Mouse (Mus musculus) midbrain, embryonic 13.5 days (tissue): ENCODE data around the gene Fscn3. TPM values are rescaled to one million over a fixed set of nuclear protein-coding genes. Genes with fewer than 3 reads are reported as not detected.
A peak's percentile ranks its signal among the peaks of the same experiment; 100 is the strongest.

Source experiments
- ATAC-seq: fragments of 200-750 bp; cut with Nextera tagmentation; 2 replicates; pipeline ENCODE4 v1.8.0; 2017; ENCODE audit warnings: mild to moderate bottlenecking, moderate TSS enrichment, moderate library complexity
- H3K27ac ChIP-seq: fragments of 300-500 bp; sonication (generic); 2 replicates; pipeline ENCODE4 v1.5.1; 2015; ENCODE audit warnings: inconsistent platforms, mild to moderate bottlenecking, moderate library complexity
- H3K27me3 ChIP-seq: fragments of 300-500 bp; sonication (generic); 2 replicates; pipeline ENCODE4 v1.6.1; 2015; ENCODE audit warnings: mild to moderate bottlenecking, inconsistent platforms
- H3K36me3 ChIP-seq: fragments of 300-500 bp; sonication (generic); 2 replicates; pipeline ENCODE4 v1.6.1; 2015; ENCODE audit warnings: mild to moderate bottlenecking, inconsistent platforms
- H3K4me1 ChIP-seq: fragments of 300-500 bp; sonication (generic); replicated peaks from 2 replicates; pipeline ENCODE4 v1.6.1; 2015; ENCODE audit warnings: inconsistent platforms
- H3K4me2 ChIP-seq: fragments of 300-500 bp; sonication (generic); replicated peaks from 2 replicates; pipeline ENCODE4 v1.6.1; 2015; ENCODE audit warnings: moderate library complexity, mild to moderate bottlenecking, inconsistent platforms
- H3K4me3 ChIP-seq: fragments of 300-500 bp; sonication (generic); replicated peaks from 2 replicates; pipeline ENCODE4 v1.5.1; 2015; ENCODE audit warnings: mild to moderate bottlenecking, inconsistent platforms
- H3K9ac ChIP-seq: fragments of 300-500 bp; sonication (generic); replicated peaks from 2 replicates; pipeline ENCODE4 v1.6.1; 2015; ENCODE audit warnings: mild to moderate bottlenecking, inconsistent platforms
- H3K9me3 ChIP-seq: fragments of 300-500 bp; sonication (generic); 2 replicates; pipeline ENCODE4 v1.6.1; 2016; ENCODE audit warnings: mild to moderate bottlenecking, inconsistent platforms
- WGBS: fragments of 180-500 bp; shearing (Covaris S2); methylation state at CpG from one replicate; pipeline ENCODE4 v1.1.7; 2015; 5-methylcytosine and 5-hydroxymethylcytosine counted together
- polyA plus RNA-seq: library from polyadenylated mRNA; unstranded; fragments of >200 nt; fragmentation: Nextera tagmentation; extraction: Ambion mirVana; gene quantifications from 2 replicates; pipeline ENCODE4 v1.2.1, GENCODE M21; 2015

Gene Fscn3
- polyA plus RNA-seq, 1 experiment from 2014 or later = 0.16 TPM

GRCm38 (mm10) chr6:28474211-28474610, 46.6 kb downstream of the Fscn3 start:
- ATAC-seq = no peak
- WGBS = 89% methylated on average over 4 of the region's 4 CpGs
- Histone ChIP-seq H3K27me3 (no peaks in the 10 kb centered on the region), H3K9ac (no peak overlapping the region), H3K27ac (no peak overlapping the region), H3K4me2 (no peak overlapping the region), H3K4me1 (peaks cover 3% of the 10 kb centered on the region), H3K4me3 (no peak overlapping the region), H3K36me3 (no peaks in the 10 kb centered on the region), H3K9me3 (no peaks in the 10 kb centered on the region)

DNA sequence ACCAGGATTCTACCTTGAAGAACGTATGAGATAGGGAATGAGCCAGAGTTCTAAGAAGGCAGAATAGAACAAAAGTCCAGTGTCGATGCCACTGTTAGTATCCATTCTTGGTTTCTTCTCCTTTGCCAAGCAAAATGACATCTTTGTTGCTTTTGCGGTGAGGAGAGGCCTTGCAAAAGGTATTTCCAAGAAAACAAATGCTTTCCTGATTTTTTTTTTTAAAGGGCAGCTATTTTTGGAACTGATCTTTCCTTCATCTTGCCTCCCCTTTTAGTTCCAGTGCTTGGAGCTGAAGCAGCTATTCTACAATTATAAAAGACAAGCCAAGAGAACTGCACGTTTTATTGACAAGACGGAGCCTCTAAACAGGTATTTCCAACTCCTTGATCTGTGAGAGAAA, 47.2 kb downstream of the Fscn3 start, which contains the start of gene Snd1:
Snd1 (plus strand) TSS at position 301 of the 400 bp plus-strand sequence.
- Histone ChIP-seq H3K27me3 (no peaks in the 10 kb centered on the region), H3K9ac (no peak within 1 kb of the TSS), H3K36me3 (no peaks in the 10 kb centered on the region), H3K27ac (no peak within 1 kb of the TSS), H3K9me3 (no peaks in the 10 kb centered on the region), H3K4me1 (peaks cover 6% of the 10 kb centered on the region), H3K4me2 (no peak within 1 kb of the TSS), H3K4me3 (no peak within 1 kb of the TSS)
- ATAC-seq = no peak
- 85% methylated on average over 5 of the region's 5 CpGs for WGBS

DNA sequence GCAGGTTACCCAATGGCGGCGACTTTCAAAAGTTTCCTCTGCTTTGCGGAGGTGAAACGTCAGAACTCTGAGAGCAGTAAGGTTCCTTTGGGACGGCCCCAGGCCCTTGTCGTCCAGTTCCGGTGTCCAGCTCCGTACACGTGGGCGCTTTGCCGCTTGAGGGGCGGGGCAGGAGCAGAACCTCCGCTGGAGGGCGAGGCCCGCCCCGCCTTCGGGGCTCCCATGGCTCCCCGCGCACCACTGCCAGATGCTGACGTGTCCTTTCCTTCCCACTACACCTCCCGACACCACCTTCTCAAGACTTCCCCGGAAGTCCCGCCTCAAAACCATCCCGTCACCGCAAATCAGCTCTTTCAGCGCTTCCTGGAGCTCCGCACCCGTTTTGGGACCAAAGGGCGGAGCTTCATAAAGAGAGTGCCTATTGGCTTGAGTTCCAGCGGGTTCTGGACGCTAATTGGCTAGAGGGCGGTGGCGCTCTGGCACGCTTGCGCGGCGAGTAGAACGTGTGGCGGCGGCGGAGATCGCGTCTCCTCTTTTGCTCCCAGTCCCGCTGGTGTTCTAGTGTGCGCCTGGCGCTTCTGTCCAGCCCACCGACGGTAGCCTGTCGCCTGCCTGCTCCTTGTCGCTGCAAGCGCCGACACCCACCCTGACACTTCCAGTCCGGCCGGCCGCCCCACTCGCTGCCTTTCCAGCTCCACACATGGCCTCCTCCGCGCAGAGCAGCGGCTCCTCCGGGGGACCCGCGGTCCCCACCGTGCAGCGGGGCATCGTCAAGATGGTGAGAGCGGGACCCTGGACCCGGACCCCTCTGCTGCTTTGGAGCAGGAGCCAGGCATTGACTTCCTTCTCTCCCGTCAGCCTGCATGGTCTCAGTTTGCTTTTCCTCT, 52.5 kb downstream of the Fscn3 start:
- Histone ChIP-seq H3K4me1 (peaks cover 39% of the 10 kb centered on the region), H3K9ac (peak overlapping the region; percentile 87), H3K9me3 (no peaks in the 10 kb centered on the region), H3K27ac (peak overlapping the region; percentile 77), H3K27me3 (no peaks in the 10 kb centered on the region), H3K4me2 (peak overlapping the region; percentile 93), H3K36me3 (0 out of 2 replicates have a peak, but pooled peaks cover under 1% of the 10 kb centered on the region), H3K4me3 (peak overlapping the region; percentile 93)
- WGBS = under 1% methylated on average over 68 of the region's 68 CpGs
- ATAC-seq = peak; percentile 99

- H3K4me2 ChIP-seq = peak overlapping the region; percentile 93
- H3K4me1 ChIP-seq = peaks cover 39% of the 10 kb centered on the region
- WGBS = 8% methylated on average over 21 of the region's 21 CpGs
- H3K27me3 ChIP-seq = no peaks in the 10 kb centered on the region
- H3K36me3 ChIP-seq = 0 out of 2 replicates have a peak, but pooled peaks cover 2% of the 10 kb centered on the region
- peak overlapping the region; percentile 93 for H3K4me3 ChIP-seq
- no peaks in the 10 kb centered on the region for H3K9me3 ChIP-seq
- peak overlapping the region; percentile 77; the same call in 1 of the 2 replicates for H3K27ac ChIP-seq
- no peak for ATAC-seq
- peak overlapping the region; percentile 87 for H3K9ac ChIP-seq
Observed at GRCm38 (mm10) chr6:28480752-28481492, 53.3 kb downstream of the Fscn3 start.

DNA sequence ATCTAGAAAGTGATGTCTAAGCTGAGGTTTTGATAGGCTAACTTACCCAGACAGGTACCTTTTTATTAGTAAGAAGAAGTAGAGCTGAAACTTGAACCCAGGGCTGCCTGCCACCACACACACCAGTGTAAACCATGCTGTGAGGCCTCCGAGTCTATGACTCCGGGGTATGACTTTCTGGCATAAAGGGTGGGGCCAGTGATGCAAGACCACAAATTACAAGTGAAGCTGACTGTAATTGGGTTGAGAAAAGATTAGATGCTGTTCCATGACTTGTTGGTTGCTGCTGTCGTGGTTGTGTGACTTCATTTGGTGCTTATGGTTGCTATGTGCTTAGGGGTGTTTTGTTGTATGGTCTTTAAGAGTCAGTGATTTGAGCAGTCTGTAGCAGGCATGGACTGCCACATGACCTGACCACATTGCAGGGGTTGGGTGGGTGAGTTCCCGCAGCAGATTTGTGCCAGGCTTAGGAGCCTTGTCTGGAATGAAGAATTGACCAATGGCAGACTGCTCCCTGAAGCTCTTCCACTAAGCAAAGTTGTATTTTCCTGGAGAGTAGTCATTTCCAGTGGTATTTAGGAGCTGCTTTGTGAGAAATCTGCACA, 55.2 kb downstream of the Fscn3 start:
- ATAC-seq = no peak
- Histone ChIP-seq H3K36me3 (0 out of 2 replicates have a peak, but pooled peaks cover 2% of the 10 kb centered on the region), H3K9ac (no peak overlapping the region), H3K4me2 (no peak overlapping the region), H3K27ac (no peak overlapping the region), H3K4me1 (peaks cover 39% of the 10 kb centered on the region), H3K9me3 (no peaks in the 10 kb centered on the region), H3K4me3 (no peak overlapping the region), H3K27me3 (no peaks in the 10 kb centered on the region)
- 90% methylated on average over 4 of the region's 4 CpGs for WGBS

DNA sequence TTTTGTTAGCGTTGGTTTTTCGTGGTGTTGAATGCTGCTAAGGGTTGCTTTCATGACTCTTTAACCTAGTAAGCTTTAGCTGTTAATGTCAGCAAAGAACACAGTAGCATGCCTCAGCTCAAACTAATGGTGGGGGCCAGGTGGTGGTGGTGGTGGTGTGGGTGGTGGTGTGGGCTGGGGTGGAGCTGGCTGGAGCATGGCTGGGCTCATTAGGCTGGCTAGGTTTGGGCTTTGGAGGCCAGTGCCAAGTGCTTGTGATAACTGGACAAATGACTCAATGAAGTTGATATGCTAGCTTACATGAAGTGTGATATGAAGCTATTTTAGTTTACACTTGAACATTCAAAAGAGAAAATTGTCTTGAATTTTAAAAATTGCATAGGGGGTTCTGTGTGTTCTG, 58.4 kb downstream of the Fscn3 start:
- Histone ChIP-seq H3K27me3 (no peaks in the 10 kb centered on the region), H3K36me3 (0 out of 2 replicates have a peak, but pooled peaks cover 2% of the 10 kb centered on the region), H3K4me2 (no peak overlapping the region), H3K9ac (no peak overlapping the region), H3K27ac (no peak overlapping the region), H3K4me1 (peaks cover 29% of the 10 kb centered on the region), H3K4me3 (no peak overlapping the region), H3K9me3 (no peaks in the 10 kb centered on the region)
- 100% methylated on average over 2 of the region's 2 CpGs for WGBS
- ATAC-seq = no peak

GRCm38 (mm10) chr6:28486471-28486870, 58.9 kb downstream of the Fscn3 start:
- no peak overlapping the region for H3K27ac ChIP-seq
- no peak overlapping the region for H3K4me3 ChIP-seq
- 0 out of 2 replicates have a peak, but pooled peaks cover 2% of the 10 kb centered on the region for H3K36me3 ChIP-seq
- no peaks in the 10 kb centered on the region for H3K9me3 ChIP-seq
- no peak overlapping the region for H3K9ac ChIP-seq
- WGBS = 90% methylated on average over 2 of the region's 2 CpGs
- no peak overlapping the region for H3K4me2 ChIP-seq
- H3K4me1 ChIP-seq = peaks cover 24% of the 10 kb centered on the region
- no peaks in the 10 kb centered on the region for H3K27me3 ChIP-seq
- ATAC-seq = no peak

DNA sequence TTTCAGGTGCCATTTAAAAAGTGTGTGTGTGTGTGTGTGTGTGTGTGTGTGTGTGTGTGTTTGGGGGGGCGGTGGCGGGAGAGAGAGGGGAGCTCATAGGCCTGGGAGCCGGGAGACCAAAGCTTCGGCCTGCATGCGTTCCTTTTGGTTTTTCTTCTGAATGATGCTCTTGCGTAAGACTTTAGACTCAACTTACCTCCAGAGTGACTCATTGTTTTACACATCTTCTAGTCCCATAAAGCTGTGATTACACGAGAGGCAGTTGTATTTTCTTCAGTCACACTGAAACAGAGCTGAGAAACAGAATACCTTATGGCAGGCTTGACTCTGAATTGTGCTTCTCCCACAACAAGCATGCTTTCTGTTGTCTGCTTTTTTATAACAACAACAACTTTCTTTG, 59.3 kb downstream of the Fscn3 start:
- 93% methylated on average over 7 of the region's 7 CpGs for WGBS

More for the DNA sequence above, 59.3 kb downstream of the Fscn3 start:
- Histone ChIP-seq H3K4me2 (no peak overlapping the region), H3K4me3 (no peak overlapping the region), H3K9ac (no peak overlapping the region), H3K9me3 (no peaks in the 10 kb centered on the region), H3K4me1 (peaks cover 20% of the 10 kb centered on the region), H3K27me3 (no peaks in the 10 kb centered on the region), H3K27ac (no peak overlapping the region), H3K36me3 (peaks cover 2% of the 10 kb centered on the region; the same call in 1 of the 2 replicates)
- ATAC-seq = no peak

Other genes starting within 250 kb of the Fscn3 start
- 24.1 and 28.6 TPM in 2 replicates for gene Zfp800, start 29.8 kb upstream of the Fscn3 start, polyA plus RNA-seq
- gene Arf5, start 4.2 kb upstream of the Fscn3 start, polyA plus RNA-seq = 357 and 363 TPM in 2 replicates
- gene Gcc1, start 601 bp downstream of the Fscn3 start, polyA plus RNA-seq = 13.2 and 14.2 TPM in 2 replicates
- gene Pax4, start 21.6 kb downstream of the Fscn3 start, polyA plus RNA-seq = not detected in 2 replicates
- gene Snd1, start 47.4 kb downstream of the Fscn3 start, polyA plus RNA-seq = 82.4 and 86.5 TPM in 2 replicates